Mouse (Mus musculus): ENCODE results near the gene Gas6. TPM values are rescaled to one million over a fixed set of nuclear protein-coding genes. Genes with fewer than 3 reads are reported as not detected.

Gas6 gene
- polyA plus RNA-seq, 1 experiment from 2014 or later: 51.4 TPM

GRCm38 (mm10) chr8:13455295-13455694, 39.0 kb downstream of the Gas6 start:
- Histone ChIP-seq H3K27me3 (no peaks in the 10 kb centered on the region), H3K36me3 (no peaks in the 10 kb centered on the region), H3K4me3 (replicated peaks) (no peak overlapping the region), H3K9me3 (replicated peaks) (no peaks in the 10 kb centered on the region), H3K4me2 (replicated peaks) (no peak overlapping the region), H3K27ac (replicated peaks) (no peak overlapping the region), H3K4me1 (no peaks in the 10 kb centered on the region), H3K9ac (no peak overlapping the region)
- no peak for ATAC-seq (ENCODE audit: insufficient number of reproducible peaks, low FRiP score, low TSS enrichment, low read depth)
- 22% methylated on average over 2 of the region's 2 CpGs for WGBS

GRCm38 (mm10) chr8:13454341-13455113, 39.8 kb downstream of the Gas6 start:
- Histone ChIP-seq H3K9me3 (replicated peaks) (no peaks in the 10 kb centered on the region), H3K36me3 (no peaks in the 10 kb centered on the region), H3K4me2 (replicated peaks) (no peak overlapping the region), H3K27me3 (no peaks in the 10 kb centered on the region), H3K27ac (replicated peaks) (no peak overlapping the region), H3K9ac (no peak overlapping the region), H3K4me3 (replicated peaks) (no peak overlapping the region), H3K4me1 (no peaks in the 10 kb centered on the region)
- no peak for ATAC-seq (ENCODE audit: insufficient number of reproducible peaks, low FRiP score, low TSS enrichment, low read depth)
- WGBS: 64% methylated on average over 8 of the region's 8 CpGs

DNA sequence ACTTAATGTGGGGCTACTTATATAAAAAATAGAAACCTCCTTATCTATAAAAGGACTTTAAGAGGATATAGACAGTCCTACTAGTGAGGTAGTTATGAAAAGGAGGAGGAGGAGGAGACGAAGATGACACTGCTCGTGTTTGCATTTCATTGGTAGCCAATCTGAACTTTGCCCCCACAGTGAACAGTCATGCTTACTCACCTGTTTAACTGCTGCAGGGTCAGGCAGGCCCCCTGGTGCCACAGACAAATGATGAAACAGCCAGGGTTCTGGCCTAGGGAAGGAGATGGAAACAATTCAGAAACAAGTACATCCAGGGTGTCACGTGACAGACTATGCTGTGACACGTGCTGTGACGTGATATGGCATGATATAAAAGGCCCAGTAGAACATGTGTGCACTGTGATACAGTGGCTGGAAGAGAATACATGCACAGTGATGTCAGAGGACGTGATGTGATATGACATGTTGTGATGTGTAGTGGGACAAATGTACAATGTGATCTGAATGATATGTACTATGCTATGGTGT, 42.5 kb downstream of the Gas6 start:
- Histone ChIP-seq H3K4me1 (no peaks in the 10 kb centered on the region), H3K9ac (no peak overlapping the region), H3K4me3 (replicated peaks) (no peak overlapping the region), H3K36me3 (no peaks in the 10 kb centered on the region), H3K9me3 (replicated peaks) (no peaks in the 10 kb centered on the region), H3K27ac (replicated peaks) (no peak overlapping the region), H3K27me3 (no peaks in the 10 kb centered on the region), H3K4me2 (replicated peaks) (no peak overlapping the region)
- no peak for ATAC-seq (ENCODE audit: insufficient number of reproducible peaks, low FRiP score, low TSS enrichment, low read depth)
- 63% methylated on average over 6 of the region's 6 CpGs for WGBS

DNA sequence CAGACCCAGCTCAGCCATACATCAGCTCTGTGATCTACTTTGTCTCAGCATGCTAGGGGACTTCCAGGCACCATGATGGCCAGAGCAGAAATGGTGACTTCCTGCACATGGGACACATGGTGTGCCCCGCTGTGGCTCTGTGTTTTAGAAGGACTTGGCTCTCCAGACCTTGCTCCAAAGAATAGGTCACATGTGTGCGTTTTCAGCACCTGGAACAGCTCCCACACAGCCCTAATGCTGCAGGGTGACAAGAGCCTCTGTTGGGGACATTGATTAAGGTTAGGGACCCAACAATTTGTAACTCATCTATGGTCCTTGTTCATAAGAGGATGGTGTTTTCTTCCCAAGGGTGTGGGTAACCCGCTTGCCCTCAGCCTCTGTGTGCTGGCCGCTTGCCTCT, 46.1 kb downstream of the Gas6 start:
- Histone ChIP-seq H3K27me3 (no peaks in the 10 kb centered on the region), H3K9ac (no peak overlapping the region), H3K27ac (replicated peaks) (no peak overlapping the region), H3K4me2 (replicated peaks) (no peak overlapping the region), H3K36me3 (no peaks in the 10 kb centered on the region), H3K4me1 (no peaks in the 10 kb centered on the region), H3K9me3 (replicated peaks) (no peaks in the 10 kb centered on the region), H3K4me3 (replicated peaks) (no peak overlapping the region)
- 53% methylated on average over 4 of the region's 4 CpGs for whole genome bisulfite sequencing
- no peak for ATAC-seq (ENCODE audit: insufficient number of reproducible peaks, low FRiP score, low TSS enrichment, low read depth)

- H3K9me3 ChIP-seq (replicated peaks): no peaks in the 10 kb centered on the region
- ATAC-seq (ENCODE audit: insufficient number of reproducible peaks, low FRiP score, low TSS enrichment, low read depth): no peak
- no peak overlapping the region for H3K4me2 ChIP-seq (replicated peaks)
- no peak overlapping the region for H3K9ac ChIP-seq
- H3K4me1 ChIP-seq: no peaks in the 10 kb centered on the region
- no peaks in the 10 kb centered on the region for H3K36me3 ChIP-seq
- no peak overlapping the region for H3K27ac ChIP-seq (replicated peaks)
- WGBS: 77% methylated on average over 6 of the region's 6 CpGs
- H3K27me3 ChIP-seq: no peaks in the 10 kb centered on the region
- H3K4me3 ChIP-seq (replicated peaks): no peak overlapping the region
Measured at GRCm38 (mm10) chr8:13446456-13446855, 47.8 kb downstream of the Gas6 start.

DNA sequence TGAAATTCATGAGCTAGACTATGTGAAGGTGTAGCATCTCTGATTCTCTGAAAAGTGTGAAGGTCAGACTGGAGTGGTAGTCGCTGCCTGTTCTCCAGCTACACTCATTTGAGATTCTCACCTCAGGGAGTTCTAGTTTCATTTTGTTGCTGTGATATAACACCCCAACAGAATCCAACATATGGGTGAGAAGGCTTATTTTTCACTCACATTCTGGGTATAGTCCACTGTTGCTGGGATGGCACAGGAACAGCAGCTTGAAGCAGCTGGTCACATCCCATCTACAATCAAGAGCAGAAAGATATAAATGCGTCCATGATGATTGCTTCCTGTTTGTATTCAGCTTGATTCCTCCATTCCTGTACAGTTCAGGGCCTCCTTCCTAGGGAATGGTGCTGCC, 52.1 kb downstream of the Gas6 start:
- ATAC-seq (ENCODE audit: insufficient number of reproducible peaks, low FRiP score, low TSS enrichment, low read depth): no peak
- no peak overlapping the region for H3K4me3 ChIP-seq (replicated peaks)
- no peak overlapping the region for H3K9ac ChIP-seq

GRCm38 (mm10) chr8:13437531-13437930, 56.8 kb downstream of the Gas6 start:
- H3K36me3 ChIP-seq: no peaks in the 10 kb centered on the region
- no peaks in the 10 kb centered on the region for H3K9me3 ChIP-seq (replicated peaks)
- WGBS: 73% methylated on average over 2 of the region's 2 CpGs

More for the DNA sequence above, 52.1 kb downstream of the Gas6 start:
- Histone ChIP-seq H3K36me3 (no peaks in the 10 kb centered on the region), H3K27me3 (peaks cover 5% of the 10 kb centered on the region; the same call in 1 of the 2 replicates), H3K4me2 (replicated peaks) (no peak overlapping the region), H3K27ac (replicated peaks) (no peak overlapping the region), H3K9me3 (replicated peaks) (no peaks in the 10 kb centered on the region), H3K4me1 (no peaks in the 10 kb centered on the region)
- 88% methylated on average over 2 of the region's 2 CpGs for WGBS

GRCm38 (mm10) chr8:13436052-13436451, 58.2 kb downstream of the Gas6 start:
- Histone ChIP-seq H3K27me3 (peaks cover 43% of the 10 kb centered on the region), H3K9ac (no peak overlapping the region), H3K4me1 (no peaks in the 10 kb centered on the region; the same call in 1 of the 2 replicates), H3K4me3 (replicated peaks) (no peak overlapping the region), H3K4me2 (replicated peaks) (no peak overlapping the region), H3K9me3 (replicated peaks) (no peaks in the 10 kb centered on the region), H3K27ac (replicated peaks) (no peak overlapping the region), H3K36me3 (no peaks in the 10 kb centered on the region)
- ATAC-seq (ENCODE audit: insufficient number of reproducible peaks, low FRiP score, low TSS enrichment, low read depth): no peak
- WGBS: 8% methylated on average over 8 of the region's 8 CpGs

More at GRCm38 (mm10) chr8:13437531-13437930, 56.8 kb downstream of the Gas6 start:
- peaks cover 43% of the 10 kb centered on the region for H3K27me3 ChIP-seq
- no peaks in the 10 kb centered on the region; the same call in 1 of the 2 replicates for H3K4me1 ChIP-seq
- H3K4me2 ChIP-seq (replicated peaks): no peak overlapping the region
- ATAC-seq (ENCODE audit: insufficient number of reproducible peaks, low FRiP score, low TSS enrichment, low read depth): no peak
- no peak overlapping the region for H3K27ac ChIP-seq (replicated peaks)
- H3K9ac ChIP-seq: no peak overlapping the region
- no peak overlapping the region for H3K4me3 ChIP-seq (replicated peaks)

GRCm38 (mm10) chr8:13434889-13435288, 59.4 kb downstream of the Gas6 start, which contains the start of gene Tmem255b:
TSS of gene Tmem255b (plus strand) at chr8:13435189.
- Histone ChIP-seq H3K9ac (no peak within 1 kb of the TSS), H3K4me2 (replicated peaks) (no peak within 1 kb of the TSS)
- WGBS: 15% methylated on average over 10 of the region's 10 CpGs

GRCm38 (mm10) chr8:13433130-13433529, 61.2 kb downstream of the Gas6 start:
- no peak overlapping the region for H3K27ac ChIP-seq (replicated peaks)
- no peak for ATAC-seq (ENCODE audit: insufficient number of reproducible peaks, low FRiP score, low TSS enrichment, low read depth)
- 77% methylated on average over 5 of the region's 5 CpGs for WGBS
- no peak overlapping the region for H3K4me2 ChIP-seq (replicated peaks)
- no peak overlapping the region for H3K4me3 ChIP-seq (replicated peaks)
- H3K9ac ChIP-seq: no peak overlapping the region
- no peaks in the 10 kb centered on the region for H3K36me3 ChIP-seq
- H3K4me1 ChIP-seq: peaks cover 4% of the 10 kb centered on the region; the same call in 1 of the 2 replicates
- H3K27me3 ChIP-seq: peaks cover 43% of the 10 kb centered on the region
- H3K9me3 ChIP-seq (replicated peaks): no peaks in the 10 kb centered on the region

More at GRCm38 (mm10) chr8:13434889-13435288, 59.4 kb downstream of the Gas6 start, which contains the start of gene Tmem255b:
- no peaks in the 10 kb centered on the region for H3K9me3 ChIP-seq (replicated peaks)
- H3K27me3 ChIP-seq: peaks cover 43% of the 10 kb centered on the region
- no peaks in the 10 kb centered on the region for H3K36me3 ChIP-seq
- peaks cover 4% of the 10 kb centered on the region; the same call in 1 of the 2 replicates for H3K4me1 ChIP-seq
- no peak within 1 kb of the TSS for H3K4me3 ChIP-seq (replicated peaks)
- no peak within 1 kb of the TSS for H3K27ac ChIP-seq (replicated peaks)
- ATAC-seq (ENCODE audit: insufficient number of reproducible peaks, low FRiP score, low TSS enrichment, low read depth): no peak

DNA sequence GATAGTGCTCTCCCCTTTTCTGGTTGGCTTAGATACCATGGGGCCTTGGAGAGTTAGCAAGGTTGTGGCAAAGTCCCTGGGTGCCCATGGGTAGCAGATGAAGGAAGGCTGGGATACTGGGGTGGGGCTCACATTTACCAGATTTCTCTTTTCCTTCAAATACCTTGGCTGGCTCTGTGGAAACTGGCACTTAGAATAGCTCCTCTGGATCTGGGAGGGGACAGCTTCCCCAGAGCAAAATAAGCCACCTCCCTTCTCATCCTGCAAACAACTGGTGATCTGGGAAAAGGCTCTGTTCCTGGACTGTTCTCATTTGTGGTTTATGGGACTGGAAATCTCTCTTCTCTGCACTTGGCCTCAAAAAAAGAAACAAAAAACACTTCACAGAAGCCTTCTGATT, 63.4 kb downstream of the Gas6 start:
- peak; percentile 5; the same call in 1 of the 2 replicates for ATAC-seq (ENCODE audit: insufficient number of reproducible peaks, low FRiP score, low TSS enrichment, low read depth)
- no peak overlapping the region for H3K4me3 ChIP-seq (replicated peaks)

More for the DNA sequence above, 63.4 kb downstream of the Gas6 start:
- H3K9me3 ChIP-seq (replicated peaks): no peaks in the 10 kb centered on the region
- H3K9ac ChIP-seq: no peak overlapping the region
- H3K4me1 ChIP-seq: peaks cover 4% of the 10 kb centered on the region; the same call in 1 of the 2 replicates
- no peak overlapping the region for H3K4me2 ChIP-seq (replicated peaks)
- peaks cover 26% of the 10 kb centered on the region for H3K27me3 ChIP-seq
- H3K27ac ChIP-seq (replicated peaks): no peak overlapping the region
- no peaks in the 10 kb centered on the region for H3K36me3 ChIP-seq

Data from embryonic facial prominence, embryonic 15.5 days (tissue).